Comparison of ENCODE assay signal across 15 mouse cellular contexts in the genomic region with DNA sequence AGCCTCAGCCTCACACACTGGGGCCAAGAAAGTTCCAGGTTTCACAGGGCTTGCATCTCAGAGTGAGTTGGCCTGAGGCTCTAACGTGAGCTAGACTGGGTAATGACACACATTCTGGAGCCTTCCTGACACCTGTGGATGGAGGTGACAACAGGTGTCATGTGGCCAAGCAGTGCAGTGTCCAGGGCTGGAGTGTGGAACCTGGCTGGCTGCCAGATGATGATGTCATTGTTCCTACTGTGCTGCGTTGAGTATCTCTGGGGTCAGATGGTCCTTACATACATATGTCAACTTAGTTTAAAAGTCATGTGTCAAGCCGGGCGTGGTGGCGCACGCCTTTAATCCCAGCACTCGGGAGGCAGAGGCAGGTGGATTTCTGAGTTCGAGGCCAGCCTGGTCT. TPM values are rescaled to one million over a fixed set of nuclear protein-coding genes. Genes with fewer than 3 reads are reported as not detected.
A peak's percentile ranks its signal among the peaks of the same experiment; 100 is the strongest.
DNase-seq lines count a peak whose midpoint lies in the region; ATAC-seq and TF ChIP-seq lines count a peak whose summit lies in the region.
"Had no signal": no experiment of that assay in that cellular context is flagged by ENCODE, and none has a peak within 500 bp of the region (broad histone marks: within the 10 kb centered on the region; RNA-seq: fewer than 3 reads in every experiment).

No protein-coding gene starts in this region.

- TF ChIP-seq CTCF in stomach, postnatal 0 days (IDR thresholded peaks at IDR 0.05; ENCODE audit: low read depth): no peak

- H3K4me3 ChIP-seq in kidney, embryonic 15.5 days (replicated peaks): no peak overlapping the region
- no peak overlapping the region for H3K4me3 ChIP-seq in stomach, embryonic 14.5 days (ENCODE audit: low read depth, low read length)
- H3K4me3 ChIP-seq in stomach, postnatal 0 days (ENCODE audit: low read depth, low read length): no peak overlapping the region
- H3K4me3 ChIP-seq: erythroblast, embryonic 14.5 days; midbrain, embryonic 12.5 days; neural tube, embryonic 12.5 days had no signal

- no peak for ATAC-seq in kidney, embryonic 15.5 days (replicated peaks; ENCODE audit: low FRiP score)
- ATAC-seq in stomach, embryonic 14.5 days (ENCODE audit: insufficient number of reproducible peaks, insufficient read depth, low FRiP score, low read depth): no peak
- no peak for ATAC-seq in stomach, postnatal 0 days (ENCODE audit: low FRiP score, low TSS enrichment)

- H3K4me2 ChIP-seq in kidney, embryonic 15.5 days: no peak overlapping the region
- no peak overlapping the region for H3K4me2 ChIP-seq in stomach, embryonic 14.5 days (replicated peaks; ENCODE audit: low read depth, low read length)
- no peak overlapping the region for H3K4me2 ChIP-seq in stomach, postnatal 0 days (replicated peaks; ENCODE audit: low read depth)
- H3K4me2 ChIP-seq: midbrain, embryonic 12.5 days; neural tube, embryonic 12.5 days had no signal

- H3K27me3 ChIP-seq in kidney, embryonic 15.5 days: peaks cover 7% of the 10 kb centered on the region; the same call in 1 of the 2 replicates
- no peaks in the 10 kb centered on the region for H3K27me3 ChIP-seq in stomach, embryonic 14.5 days (ENCODE audit: control insufficient read depth, insufficient read depth, low read length)
- H3K27me3 ChIP-seq in stomach, postnatal 0 days (ENCODE audit: control insufficient read depth, insufficient read depth, low read length): no peaks in the 10 kb centered on the region

- no peaks in the 10 kb centered on the region for H3K36me3 ChIP-seq in kidney, embryonic 15.5 days
- H3K36me3 ChIP-seq in stomach, embryonic 14.5 days (ENCODE audit: control insufficient read depth, insufficient read depth, low read length): no peaks in the 10 kb centered on the region
- no peaks in the 10 kb centered on the region for H3K36me3 ChIP-seq in stomach, postnatal 0 days (ENCODE audit: control insufficient read depth, insufficient read depth, low read length)
- H3K36me3 ChIP-seq: midbrain, embryonic 12.5 days; neural tube, embryonic 12.5 days had no signal

- H3K27ac ChIP-seq in kidney, embryonic 15.5 days: peak overlapping the region; percentile 96; the same call in 1 of the 2 replicates
- H3K27ac ChIP-seq in stomach, embryonic 14.5 days (ENCODE audit: low read length): peak overlapping the region; percentile 16; the same call in 1 of the 2 replicates
- no peak overlapping the region; the same call in 1 of the 2 replicates for H3K27ac ChIP-seq in stomach, postnatal 0 days (replicated peaks)
- H3K27ac ChIP-seq: liver, embryonic 14.5 days; midbrain, embryonic 12.5 days; neural tube, embryonic 12.5 days had no signal

- DNase-seq in adrenal gland, postnatal 36 days: peak; percentile 47 to 60
- no peak for DNase-seq in adrenal gland, adult 8-10 months
- DNase-seq in kidney, adult 11 months: no peak
- no peak for DNase-seq in stomach, postnatal 0 days (ENCODE audit: low spot score)
- no peak for DNase-seq in urinary bladder, postnatal 14 days (ENCODE audit: low spot score)
- DNase-seq in frontal cortex, postnatal 10 days (ENCODE audit: low spot score in 2 of 2): no peak
- DNase-seq: adrenal gland, adult 2 months; cerebellum, adult 9-10 months; right cerebral cortex, postnatal 4 days had no signal

- no peak for TF ChIP-seq EP300 in stomach, postnatal 0 days (optimal IDR thresholded peaks at IDR 0.05)

- H3K9me3 ChIP-seq in kidney, embryonic 15.5 days (replicated peaks): no peaks in the 10 kb centered on the region
- H3K9me3 ChIP-seq in stomach, embryonic 14.5 days (ENCODE audit: control insufficient read depth, low read depth, low read length): no peaks in the 10 kb centered on the region
- H3K9me3 ChIP-seq in stomach, postnatal 0 days (ENCODE audit: control insufficient read depth, low read length): no peaks in the 10 kb centered on the region
- H3K9me3 ChIP-seq: midbrain, embryonic 12.5 days; neural tube, embryonic 12.5 days had no signal

- peaks cover 88% of the 10 kb centered on the region for H3K4me1 ChIP-seq in kidney, embryonic 15.5 days
- peaks cover 72% of the 10 kb centered on the region for H3K4me1 ChIP-seq in stomach, embryonic 14.5 days (ENCODE audit: control insufficient read depth, insufficient read depth, low read length)
- H3K4me1 ChIP-seq in stomach, postnatal 0 days (replicated peaks; ENCODE audit: control insufficient read depth, insufficient read depth): peaks cover 23% of the 10 kb centered on the region

- H3K9ac ChIP-seq in kidney, embryonic 15.5 days: no peak overlapping the region
- H3K9ac ChIP-seq in stomach, embryonic 14.5 days (replicated peaks; ENCODE audit: low read depth, low read length): no peak overlapping the region
- H3K9ac ChIP-seq in stomach, postnatal 0 days (ENCODE audit: low read length): no peak overlapping the region
- H3K9ac ChIP-seq: liver, embryonic 14.5 days; midbrain, embryonic 12.5 days; neural tube, embryonic 12.5 days had no signal

- WGBS in kidney, embryonic 15.5 days: 84% methylated on average over 8 of the region's 8 CpGs
- 71% methylated on average over 8 of the region's 8 CpGs for WGBS in stomach, embryonic 14.5 days
- WGBS in stomach, postnatal 0 days: 71% methylated on average over 8 of the region's 8 CpGs

RNA-seq across cellular contexts. Expression of a gene that starts 51.2 kb away (rescaled TPM):
- 10 to 100 TPM; 25.9 to 30.2 TPM for total RNA-seq in adrenal gland, postnatal 36 days (2021)
- 10 to 100 TPM; 30.7 to 64.5 (median 48.4) TPM for total RNA-seq in adrenal gland, adult 8-10 months (2022)
- polyA plus RNA-seq in kidney, embryonic 15.5 days (2015; fragmentation: Nextera tagmentation; extraction: Ambion mirVana): 8.3 and 10.0 TPM in 2 replicates
- polyA plus RNA-seq in stomach, embryonic 14.5 days (2014; fragmentation: Nextera tagmentation; extraction: Ambion mirVana): 11.1 and 11.6 TPM in 2 replicates
- 6.4 and 7.0 TPM in 2 replicates for polyA plus RNA-seq in stomach, postnatal 0 days (2015; fragmentation: Nextera tagmentation; extraction: Ambion mirVana)

Comparison
In these comparisons a context has a peak if more than half of its experiments do, and no peak if none do; other contexts are left out.
1. DNase-seq: peak in adrenal gland, postnatal 36 days (2 of 2); none in adrenal gland, adult 8-10 months (single experiment), kidney, adult 11 months (single experiment), stomach, postnatal 0 days (single experiment), urinary bladder, postnatal 14 days (single experiment) and frontal cortex, postnatal 10 days (0 of 2).